Mouse (Mus musculus) kidney, postnatal 14 days (tissue): ENCODE measurements around the gene Hdac10.
A peak's percentile ranks its signal among the peaks of the same experiment; 100 is the strongest.

Source experiments
- DNase-seq: peaks from one replicate; pipeline ENCODE4 v3.0.0; 2022; ENCODE audit warnings: mixed read lengths

Gene Hdac10

DNA sequence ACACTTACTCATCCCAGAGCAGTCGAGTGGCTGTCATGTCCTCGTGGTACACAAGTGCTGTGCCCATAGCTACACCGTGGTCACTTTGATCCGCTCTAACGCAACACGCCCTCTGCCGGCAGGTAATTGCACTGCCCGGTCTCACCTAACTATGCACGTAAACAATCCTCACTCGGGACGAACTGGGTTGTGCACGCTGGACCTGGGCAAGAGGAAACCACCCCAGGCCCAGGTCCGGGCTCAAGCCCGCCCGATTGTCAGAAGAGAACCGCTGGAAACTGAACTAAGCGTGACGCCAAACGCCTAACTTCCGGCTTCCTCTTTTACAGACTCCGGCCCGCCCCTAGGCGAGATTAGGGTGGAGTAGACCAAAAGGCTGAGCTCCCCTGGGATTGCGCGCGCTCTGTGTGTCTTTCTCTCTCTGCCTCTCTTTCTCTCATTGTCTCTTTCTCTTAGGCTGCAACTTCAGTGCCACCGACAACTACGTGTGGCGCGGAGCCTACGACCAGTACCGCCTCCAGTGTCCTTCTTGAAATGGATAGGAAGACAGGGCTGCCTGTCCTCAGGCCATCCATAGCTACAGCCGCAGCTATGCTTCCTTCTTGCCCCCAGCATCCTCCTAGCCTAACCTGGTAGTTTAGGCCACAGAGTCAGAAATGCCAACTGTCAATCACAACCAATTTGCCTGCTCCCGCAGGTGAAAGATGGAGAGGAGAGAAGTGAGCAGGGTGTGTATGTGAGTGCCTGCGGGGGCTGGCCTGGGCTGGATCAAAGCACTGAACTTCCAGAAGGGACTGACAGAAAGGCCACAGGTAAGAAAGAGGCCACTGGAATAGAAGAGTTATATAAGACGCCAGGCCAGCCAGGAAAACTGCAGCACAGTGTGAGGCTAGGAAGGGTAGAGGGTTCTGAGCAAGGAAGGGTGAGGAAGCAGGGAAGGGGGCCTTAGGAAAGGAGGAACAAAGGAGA lies at the start of gene Hdac10:
Gene Hdac10 (minus strand): TSS at position 319 of the 969 bp plus-strand sequence.
- peak; percentile 88 for DNase-seq

DNA sequence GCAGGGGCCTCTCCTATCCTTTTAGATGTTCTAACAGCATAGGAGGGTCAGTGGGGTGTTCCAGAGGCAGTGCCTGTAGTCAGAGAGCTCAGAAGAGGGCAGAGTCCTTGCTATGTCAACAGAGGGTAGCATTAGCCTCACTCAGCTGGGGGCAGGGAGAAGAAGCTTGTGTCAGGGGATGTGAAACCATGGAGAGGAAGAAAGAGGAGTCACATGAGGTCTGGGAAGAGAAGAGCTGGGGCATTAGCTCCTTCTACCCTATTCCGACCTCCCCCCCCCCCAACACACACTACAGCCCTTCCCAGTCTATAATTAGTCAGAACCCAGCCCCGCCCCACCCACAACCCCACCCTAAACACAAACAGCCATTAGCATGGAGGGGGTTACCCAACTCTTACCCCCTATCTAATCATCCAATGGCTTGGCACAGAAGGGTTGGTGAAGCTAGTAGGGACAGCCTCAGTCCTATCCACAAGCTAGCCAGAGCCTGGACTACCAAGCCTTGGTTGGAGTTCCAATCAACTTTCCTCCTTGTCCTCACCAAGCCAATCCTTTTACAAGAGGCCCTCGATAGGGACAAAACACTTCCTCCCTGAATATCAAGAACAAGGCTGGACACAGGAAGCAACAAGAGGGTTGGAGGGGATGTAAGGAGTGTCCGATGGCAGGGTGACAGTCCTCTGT lies 49.2 kb upstream of the Hdac10 start:
- DNase-seq = no peak

DNA sequence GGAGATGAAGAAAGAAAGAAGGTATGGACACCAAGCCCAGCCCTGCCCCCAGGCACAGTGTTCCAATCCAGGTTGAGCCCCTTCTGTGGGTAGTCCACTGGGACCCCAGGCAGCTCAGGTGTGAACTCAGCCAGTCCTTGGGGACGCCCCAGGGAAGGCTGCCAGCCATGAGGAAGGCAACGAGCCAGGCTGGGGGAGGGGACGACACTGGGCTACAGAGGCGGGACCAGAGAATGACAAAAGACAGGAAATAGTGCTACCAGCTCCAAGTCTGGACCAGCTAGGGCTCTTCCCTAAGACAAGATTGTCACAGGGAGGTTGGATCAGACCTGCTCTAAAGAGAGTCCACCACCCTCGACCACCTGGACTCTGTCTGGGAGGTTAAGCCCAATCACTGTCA lies 48.6 kb upstream of the Hdac10 start:
- DNase-seq = peak; percentile 93

DNA sequence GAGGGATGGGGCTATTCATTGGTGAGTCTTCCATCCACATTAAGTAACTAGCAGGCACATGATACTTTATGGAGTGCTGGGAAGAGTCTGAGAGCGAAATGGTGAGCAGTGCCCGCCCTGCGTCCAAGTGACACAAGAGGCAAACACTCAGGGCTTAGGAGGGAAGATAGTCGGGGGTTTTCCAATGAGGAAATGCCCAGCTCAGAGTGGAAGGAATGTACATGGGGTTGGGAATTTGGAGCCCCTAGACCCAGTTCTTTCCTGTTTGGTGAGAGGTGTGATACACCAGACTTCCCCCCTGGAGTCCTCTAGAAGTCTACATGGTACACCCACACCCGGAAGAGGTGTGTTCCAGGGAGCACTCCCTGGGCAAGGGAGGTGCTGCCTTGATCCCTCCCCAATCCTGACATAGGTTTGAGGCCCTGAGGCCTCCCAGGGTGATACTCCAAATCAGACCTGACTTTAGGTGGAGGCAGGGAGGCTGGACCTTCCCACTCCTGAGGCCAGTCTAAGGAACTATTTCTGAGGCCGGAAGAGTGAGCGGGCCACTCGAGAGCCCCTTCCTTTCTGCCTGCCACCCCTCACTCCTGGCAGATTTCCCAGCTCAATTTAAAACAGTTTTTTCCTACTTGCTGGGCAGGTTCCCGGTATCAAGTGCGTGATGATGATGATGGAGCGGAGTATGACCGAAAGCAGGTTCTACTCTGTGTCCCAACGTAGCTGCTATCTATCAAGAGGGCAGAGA lies 47.1 kb upstream of the Hdac10 start:
- no peak for DNase-seq

DNA sequence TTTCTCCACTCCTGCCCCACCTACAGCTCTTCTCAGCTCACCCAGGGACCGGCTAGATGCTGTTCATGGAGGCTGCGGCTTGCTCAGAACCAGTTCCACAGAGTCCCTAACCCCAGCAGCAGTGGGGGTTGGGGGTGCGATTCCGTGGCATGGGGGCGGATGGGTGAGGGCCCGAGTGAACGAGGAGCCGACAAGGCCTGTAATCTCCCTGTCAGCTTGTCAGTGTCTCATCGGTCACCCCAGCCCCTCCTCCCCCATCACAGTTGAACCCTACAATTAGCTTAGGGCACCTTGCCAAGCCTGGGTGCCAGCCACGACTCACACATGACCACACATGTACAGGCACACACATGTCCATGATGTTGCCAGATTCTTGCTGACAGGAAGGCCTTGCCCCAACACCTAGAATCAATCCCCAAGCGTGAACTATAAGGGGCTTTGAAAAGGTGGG lies 46.4 kb upstream of the Hdac10 start:
- no peak for DNase-seq

DNA sequence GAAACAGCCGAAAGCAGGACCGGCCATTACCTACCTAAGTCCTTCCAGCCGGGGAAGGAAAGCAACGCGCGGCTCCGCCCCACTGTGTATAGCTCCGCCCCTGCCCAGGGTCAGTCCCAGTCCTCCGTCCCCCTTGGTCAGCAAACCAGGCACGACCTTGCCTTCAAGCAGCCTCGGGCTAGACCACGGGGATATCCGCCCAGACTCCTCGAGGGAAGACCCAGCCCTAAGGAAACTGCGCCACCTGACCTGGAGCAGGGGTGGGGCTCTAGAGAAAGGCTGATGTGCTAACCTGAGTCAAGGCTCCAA lies 45.4 kb upstream of the Hdac10 start:
- DNase-seq = peak; percentile 89

DNA sequence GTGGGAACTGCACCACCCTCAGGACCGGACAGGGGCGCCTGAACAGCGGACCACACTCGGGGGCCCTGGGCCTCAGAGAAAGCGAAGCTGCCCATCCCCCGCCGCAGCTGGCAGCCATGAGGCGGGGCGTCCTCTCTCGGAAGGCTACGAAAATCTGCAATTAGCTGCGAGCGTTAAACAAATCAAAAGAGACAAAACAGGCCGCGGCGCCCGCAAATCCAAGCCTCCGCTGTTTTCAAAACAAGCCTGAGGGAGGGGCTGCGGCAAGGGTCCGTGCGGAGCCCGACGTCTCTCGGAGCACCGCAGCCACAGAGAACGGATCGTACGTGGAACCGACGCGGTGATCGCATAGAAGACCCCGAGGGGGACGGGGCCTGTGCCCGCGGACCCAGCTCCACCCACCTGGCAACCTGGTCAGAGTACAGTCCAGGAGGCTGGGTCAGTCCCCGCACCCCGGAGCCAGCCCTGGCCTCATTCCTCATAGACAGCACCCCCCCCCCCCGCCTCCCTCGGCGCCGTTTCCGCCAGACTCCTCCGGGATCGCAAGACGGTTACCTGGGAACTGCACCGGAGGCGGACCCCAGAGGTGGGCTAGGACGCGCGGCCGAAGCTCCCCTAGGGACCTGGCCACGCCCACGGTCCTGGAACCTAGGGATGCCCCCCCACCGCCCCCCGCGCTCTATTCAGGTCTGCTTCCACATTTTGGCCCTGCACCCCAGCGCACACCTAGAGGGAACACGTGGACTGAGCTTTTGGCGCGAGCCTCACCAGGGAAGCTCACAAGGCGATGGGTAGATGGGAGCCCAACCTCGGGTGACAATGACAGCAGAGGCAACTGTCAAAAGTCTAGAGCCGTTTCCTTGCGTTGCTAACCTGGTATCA lies 44.8 kb upstream of the Hdac10 start:
- peak; percentile 80 for DNase-seq

DNA sequence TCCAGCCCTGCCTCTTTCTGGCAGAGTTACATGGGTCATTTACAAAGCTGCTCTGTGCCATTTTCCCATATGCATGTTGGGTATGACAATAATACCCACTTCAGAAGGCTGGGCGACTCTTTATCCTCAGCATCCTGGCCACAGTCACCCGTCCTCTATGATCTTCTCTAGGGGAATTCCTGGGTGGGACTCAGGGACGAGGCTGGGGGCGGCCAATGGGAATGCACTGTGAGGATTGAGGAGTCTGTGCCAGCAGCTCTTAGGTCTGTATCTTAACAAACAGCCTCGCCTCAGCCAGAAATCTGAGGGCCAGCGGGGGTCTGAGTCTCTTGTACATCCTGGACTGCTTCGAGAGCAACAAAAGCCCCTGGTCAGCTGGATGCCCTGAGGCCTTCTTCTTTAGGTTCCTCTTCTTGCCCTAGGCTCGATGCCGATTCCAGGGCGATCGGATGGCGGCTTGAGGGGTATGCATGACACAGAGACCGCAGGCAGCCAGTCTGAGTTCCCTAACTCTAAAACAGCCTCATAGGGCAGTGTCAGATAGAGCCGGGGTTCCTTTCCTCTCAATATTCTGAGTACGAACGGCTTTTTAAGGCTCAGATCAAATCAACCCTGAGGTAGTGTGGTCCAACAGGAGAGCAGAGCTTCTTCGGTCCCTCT lies 43.9 kb upstream of the Hdac10 start:
- no peak for DNase-seq

DNA sequence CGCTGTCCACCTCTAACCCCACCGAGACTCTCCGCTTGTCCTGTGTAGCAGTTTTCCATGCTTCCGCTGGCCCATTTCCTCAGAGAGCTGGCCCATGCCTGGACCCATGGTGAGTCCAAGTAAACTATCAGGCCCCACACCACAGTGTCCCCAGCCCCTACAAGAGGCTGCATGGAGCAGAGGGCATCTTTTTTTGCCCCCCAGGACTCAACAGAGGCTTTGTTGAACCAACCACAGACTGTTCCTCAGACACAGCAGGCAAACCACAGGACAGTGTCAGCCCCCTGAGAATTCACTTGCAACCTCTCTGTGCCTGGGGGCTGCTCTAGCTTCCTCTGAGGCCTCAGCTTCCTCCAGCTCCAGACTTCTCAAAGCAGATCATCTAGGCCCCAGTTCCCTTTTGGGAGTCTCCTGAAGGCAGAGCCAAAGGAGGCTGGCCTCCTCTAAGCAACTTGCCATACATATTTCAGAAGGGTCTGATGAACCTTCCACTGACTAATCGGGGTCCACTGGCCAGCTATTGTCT lies 43.1 kb upstream of the Hdac10 start:
- DNase-seq = no peak

DNA sequence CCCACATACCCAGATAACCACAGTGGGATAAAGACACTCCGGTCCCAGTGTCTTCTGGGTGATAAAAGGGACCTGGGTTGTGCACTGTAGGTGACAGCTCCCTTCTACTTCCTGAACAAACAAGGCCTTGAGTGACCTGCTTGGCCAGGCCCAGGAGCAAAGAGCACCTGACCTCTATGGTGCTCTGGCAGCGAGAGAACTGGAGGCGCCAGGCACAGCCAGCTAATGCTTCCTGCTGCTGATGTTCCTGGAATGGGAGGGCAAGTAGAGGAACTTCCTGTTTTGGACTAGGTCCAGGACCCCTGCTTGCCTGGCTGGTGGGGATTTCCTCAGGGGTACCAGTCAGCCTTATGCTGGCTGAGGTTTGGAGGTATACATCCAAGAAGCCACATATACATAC lies 41.6 kb upstream of the Hdac10 start:
- DNase-seq = peak; percentile 79

DNA sequence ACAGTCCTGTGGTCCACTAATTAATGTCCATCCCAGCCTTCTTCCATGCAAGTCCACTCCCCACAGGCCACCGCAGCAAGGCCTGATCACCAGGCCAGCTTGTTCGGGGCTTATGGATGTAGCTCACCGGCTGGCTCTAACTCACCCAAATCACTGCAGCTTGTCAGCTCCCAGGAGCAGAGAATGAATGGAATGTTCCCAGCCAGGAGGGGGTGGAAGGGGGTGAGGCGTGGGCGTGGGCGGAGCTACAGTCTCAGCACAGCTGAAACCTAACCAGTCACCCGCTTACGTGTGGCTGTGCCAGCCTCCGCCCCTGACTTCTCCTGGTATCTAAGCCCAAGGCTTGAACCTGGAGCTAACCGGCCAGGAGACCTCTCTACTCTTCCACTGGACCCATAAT lies 40.9 kb upstream of the Hdac10 start:
- peak; percentile 95 for DNase-seq

DNA sequence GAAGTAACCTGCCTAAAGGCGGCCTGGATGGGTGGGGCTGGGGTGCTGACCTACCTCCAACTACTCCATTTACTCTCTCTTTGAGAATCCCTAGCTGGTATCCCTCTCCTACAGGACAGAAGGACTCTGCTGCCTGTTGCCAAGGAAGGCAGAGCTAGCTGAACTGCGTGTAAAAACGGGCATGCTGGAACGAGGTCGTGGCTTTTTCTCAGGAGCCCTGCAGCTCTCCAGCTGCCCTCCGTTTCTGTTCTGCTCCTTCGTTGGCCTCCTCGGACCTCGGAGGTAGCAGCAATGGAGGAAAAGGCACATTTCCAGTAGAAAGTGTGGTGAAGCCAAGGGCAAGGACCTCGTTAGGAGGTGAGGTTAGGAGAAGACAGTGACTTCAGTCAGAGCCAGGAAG lies 40.4 kb upstream of the Hdac10 start:
- no peak for DNase-seq

DNA sequence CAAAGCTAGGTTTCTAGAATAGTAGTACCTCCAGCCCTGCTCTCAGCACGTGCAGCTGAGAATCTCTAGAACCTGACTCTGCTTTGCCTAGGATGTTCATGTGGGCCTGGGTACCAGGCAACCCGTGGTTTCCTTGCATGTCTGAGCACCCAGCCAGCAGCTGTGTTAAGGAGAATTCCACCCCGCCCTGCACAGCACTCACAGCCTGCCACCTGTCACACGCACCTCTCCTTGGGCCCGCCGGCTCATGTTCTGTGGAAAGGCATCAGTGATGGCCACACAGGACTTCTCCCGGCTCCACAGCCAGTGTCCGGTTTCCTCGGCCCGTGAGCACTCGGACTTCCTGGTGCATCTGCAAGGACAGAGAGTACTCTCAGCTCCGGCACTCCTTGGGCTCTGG lies 37.0 kb upstream of the Hdac10 start:
- DNase-seq = no peak

DNA sequence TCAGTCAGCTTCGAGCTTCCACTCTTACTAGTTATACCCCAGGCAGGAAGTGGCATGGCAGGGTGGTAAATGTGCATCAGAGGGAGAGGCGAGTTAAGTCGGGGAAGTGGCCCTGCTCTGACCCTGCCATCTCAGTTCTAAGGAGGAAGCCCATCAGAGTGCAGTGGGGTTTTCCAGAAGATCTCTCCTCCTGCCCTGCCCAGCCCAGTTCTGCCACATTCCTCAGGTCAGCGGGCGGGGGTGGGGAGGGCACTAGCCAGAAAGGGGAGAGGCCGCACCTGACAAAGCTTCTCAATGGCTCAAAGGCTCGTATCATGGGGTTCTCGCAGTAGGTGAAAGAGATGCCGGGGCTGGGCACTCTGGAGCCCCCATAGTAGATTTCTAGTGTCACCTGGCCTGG lies 32.9 kb upstream of the Hdac10 start:
- no peak for DNase-seq

DNA sequence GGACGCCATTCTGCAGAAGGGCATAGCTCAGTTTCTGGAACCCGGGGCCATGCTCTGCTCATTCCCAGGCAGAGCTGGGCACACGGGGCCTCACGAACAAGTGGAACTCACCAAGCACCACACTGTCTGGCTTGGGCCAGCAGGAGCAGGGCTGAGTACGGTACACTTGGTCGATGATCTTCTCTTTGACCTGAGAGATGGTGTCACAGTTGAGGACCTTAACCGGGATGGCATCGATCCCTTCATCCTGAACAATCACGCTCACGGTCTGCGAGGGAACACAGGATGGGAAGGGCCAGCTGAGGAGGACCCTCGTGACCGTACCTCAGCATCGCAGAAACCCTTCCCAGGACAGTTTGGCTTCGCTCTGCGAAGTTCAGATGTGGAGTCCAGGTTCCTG lies 30.0 kb upstream of the Hdac10 start:
- no peak for DNase-seq

DNA sequence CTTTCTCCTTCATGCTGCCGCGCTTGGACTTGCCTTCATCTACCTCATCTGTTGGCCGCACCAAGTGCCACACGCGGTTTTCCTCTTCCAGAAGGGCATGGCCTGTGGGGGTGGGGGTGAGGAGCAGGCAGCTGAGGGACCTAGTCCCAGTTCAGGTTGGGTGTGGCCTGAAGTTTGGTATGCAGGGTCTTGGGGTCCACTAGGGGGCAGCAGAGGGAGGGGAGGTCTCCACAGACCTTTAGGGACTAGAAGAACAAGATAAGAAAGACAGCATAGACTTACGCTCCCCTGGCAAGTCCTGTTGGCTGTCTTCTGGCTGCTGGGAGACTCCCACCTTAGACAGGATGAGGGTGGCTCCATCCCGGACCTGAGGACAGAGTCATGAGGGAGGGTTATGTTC lies 29.5 kb upstream of the Hdac10 start:
- peak; percentile 83 for DNase-seq

DNA sequence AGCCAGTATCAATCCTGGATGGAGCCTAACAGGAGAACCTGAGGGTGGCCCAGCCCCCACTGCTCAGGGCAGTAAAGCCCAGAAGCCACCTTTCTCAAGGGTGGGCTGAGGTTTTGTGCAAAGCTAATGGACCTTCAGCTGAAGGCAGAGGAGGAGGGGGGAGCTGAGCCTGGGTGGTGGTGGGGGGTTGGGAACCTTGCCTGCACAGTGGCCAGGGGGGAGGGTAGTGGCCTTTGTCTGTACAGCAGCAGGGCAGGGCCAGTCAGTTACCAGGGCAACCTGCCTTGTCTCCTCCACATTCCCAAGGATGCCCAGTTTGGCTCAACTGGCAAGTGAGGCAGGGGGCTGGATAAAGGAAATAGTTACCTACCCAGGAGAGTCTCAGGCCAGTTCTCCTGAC lies 23.8 kb upstream of the Hdac10 start:
- no peak for DNase-seq

DNA sequence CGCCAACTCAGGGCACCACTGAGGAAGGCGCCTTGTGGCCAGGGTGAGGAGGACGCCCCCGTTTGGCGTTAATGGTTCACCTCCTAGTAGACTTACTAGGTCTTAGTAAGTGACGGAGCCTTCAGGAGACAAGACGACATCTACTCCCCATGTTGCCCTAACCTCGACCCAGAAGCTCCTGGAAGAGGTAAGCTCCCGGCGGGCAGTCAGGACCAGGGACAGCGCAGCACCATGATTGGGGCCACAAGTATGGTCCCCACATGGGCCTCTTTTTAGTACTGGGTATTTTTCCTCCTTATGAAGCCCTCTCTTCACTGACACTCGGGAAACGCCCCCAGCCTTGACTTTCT lies 21.5 kb upstream of the Hdac10 start:
- no peak for DNase-seq

DNA sequence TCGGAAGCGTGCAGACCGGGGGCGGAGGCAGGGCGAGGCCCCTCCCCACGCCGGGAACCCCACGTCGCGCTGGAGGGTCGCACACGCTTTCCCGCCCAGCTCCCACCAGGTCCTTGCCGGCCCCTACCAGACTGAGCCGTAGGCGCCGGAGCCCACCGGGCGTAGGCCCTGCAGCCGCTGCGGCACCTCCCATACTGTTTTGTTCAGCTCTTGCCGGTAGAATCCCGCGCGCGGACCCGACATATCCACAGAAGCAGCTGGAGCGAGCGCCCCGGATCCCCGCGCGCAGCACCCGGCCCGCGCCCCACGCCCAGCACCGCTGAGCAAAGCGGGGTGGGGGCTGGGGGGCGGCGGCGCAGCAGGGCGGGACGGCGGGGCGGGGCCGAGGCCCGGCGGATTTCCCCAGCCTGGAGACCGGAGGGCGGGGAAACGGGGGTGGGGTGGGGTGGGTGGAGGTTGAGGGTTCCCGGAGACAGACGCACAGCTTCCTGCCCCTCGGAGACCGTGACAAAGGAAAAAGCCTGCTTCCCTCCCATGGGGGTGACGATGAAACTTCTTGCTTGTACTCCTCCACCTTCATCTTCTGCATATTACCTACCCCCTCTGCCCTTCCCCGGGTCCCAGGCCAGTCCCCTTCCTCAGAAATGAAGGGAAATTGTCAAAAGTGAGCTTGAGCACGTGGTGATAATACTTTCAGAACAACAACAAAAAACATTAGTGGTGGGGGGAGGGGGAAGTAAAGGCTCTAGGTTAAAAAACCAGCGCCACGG lies 21.0 kb upstream of the Hdac10 start, which contains the start of gene Mapk11:
Gene Mapk11 (minus strand): TSS at position 358 of the 770 bp plus-strand sequence.
- DNase-seq = peak; percentile 68

DNA sequence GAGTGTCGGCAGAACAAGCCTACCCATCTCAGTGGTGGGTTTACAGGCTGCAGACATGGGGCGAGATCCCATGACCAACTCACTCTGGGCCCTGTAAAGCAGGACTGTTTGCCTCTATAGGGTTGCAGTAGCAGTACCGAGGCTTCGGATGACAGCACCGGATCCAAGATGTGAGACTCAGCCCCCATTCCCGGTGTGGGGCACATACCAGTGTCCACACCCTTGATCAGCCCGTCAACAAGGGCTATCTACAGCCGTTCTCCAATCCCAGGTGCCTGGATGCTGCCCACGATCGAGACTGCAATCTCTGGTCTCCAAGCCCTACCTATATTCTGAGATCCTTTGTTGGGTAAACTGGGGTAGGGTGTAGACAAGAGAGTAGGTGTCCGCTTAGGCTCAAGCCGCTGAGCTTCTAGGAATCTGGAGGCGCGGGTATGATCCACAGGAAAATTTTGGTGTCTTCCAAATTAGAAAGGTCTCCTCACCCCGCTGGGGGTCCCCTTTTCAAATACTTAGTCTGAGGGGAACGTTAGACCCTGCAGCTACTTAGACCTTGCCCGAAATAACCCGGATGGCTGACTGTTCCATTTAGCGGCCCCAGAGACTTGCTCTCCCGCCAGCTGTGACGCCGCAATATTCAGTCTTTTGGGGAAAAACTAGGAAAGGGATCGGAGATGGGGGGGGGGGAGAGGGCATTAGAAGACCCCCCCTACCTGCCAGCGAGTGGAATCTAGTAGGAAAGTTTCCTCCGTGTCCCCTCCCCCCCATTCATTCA lies 20.2 kb upstream of the Hdac10 start:
- DNase-seq = no peak
